Mouse (Mus musculus) olfactory bulb, adult 2 months (tissue): ENCODE data around the gene Cfap100. TPM values are rescaled to one million over a fixed set of nuclear protein-coding genes. Genes with fewer than 3 reads are reported as not detected.

Source experiments
- H3K27ac ChIP-seq: fragments of 200-500 bp; 2 replicates; pipeline ENCODE4 v1.5.1; 2012; ENCODE audit warnings: low read depth, low read length; ENCODE audit not compliant: insufficient read depth
- H3K4me1 ChIP-seq: fragments of 200-500 bp; 2 replicates; pipeline ENCODE4 v1.6.1; 2012; ENCODE audit warnings: low read length; ENCODE audit not compliant: control insufficient read depth, insufficient read depth
- H3K4me3 ChIP-seq: fragments of 200-500 bp; 2 replicates; pipeline ENCODE4 v1.5.1; 2012; ENCODE audit warnings: mild to moderate bottlenecking, low read depth, low read length, moderate library complexity; ENCODE audit not compliant: insufficient read depth
- CTCF ChIP-seq: fragments of 200-500 bp; IDR thresholded peaks from 2 replicates; pipeline ENCODE4 v1.5.1; 2012; ENCODE audit warnings: low read depth, mild to moderate bottlenecking, low read length, moderate library complexity; ENCODE audit not compliant: insufficient read depth
- POLR2A ChIP-seq: fragments of 200-500 bp; IDR thresholded peaks from 2 replicates; pipeline ENCODE4 v1.6.1; 2012; ENCODE audit warnings: mild to moderate bottlenecking, low read depth, low read length, moderate library complexity; ENCODE audit not compliant: insufficient read depth
- WGBS: fragments of 180-500 bp; shearing (Covaris S2); methylation state at CpG from one replicate; pipeline ENCODE4 v1.1.7; 2018; 5-methylcytosine and 5-hydroxymethylcytosine counted together
- polyA plus RNA-seq: library from polyadenylated mRNA; stranded (reverse); fragments of >200 nt; gene quantifications from 2 replicates; pipeline ENCODE4 v1.2.4, GENCODE M21; 2012; ENCODE audit warnings: low replicate concordance; ENCODE audit not compliant: missing spikeins, insufficient read depth, insufficient read length

Gene Cfap100
- polyA plus RNA-seq, 1 experiment, result not detected

GRCm38 (mm10) chr6:90470947-90471541 is 42.4 kb upstream of the Cfap100 start:
- peaks cover 24% of the 10 kb centered on the region for H3K4me1 ChIP-seq
- no peak for TF ChIP-seq POLR2A
- TF ChIP-seq CTCF, result no peak
- 51% methylated on average over 12 of the region's 12 CpGs for WGBS
- H3K4me3 ChIP-seq, result no peak overlapping the region
- H3K27ac ChIP-seq, result peak overlapping the region; percentile 38; the same call in 1 of the 2 replicates

DNA sequence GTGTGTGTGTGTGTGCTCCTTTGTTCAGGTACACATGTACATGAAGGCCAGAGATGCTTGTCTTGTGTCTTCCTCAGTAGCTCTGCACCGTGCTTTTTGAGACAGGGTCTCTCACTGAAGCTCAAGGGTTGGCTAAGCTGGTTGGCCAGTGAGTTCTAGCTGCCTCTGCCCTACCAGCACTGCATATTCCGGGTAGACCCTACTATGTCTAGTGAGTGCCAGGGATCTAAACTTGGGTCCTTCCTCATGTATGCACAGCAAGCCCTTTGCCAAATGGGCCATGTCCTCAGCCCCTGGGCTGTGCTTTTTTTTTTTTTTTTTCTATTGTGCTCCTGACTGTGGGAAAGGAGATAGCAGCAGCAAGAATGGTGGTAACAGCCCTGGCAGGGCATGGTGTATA is 41.7 kb upstream of the Cfap100 start:
- 94% methylated on average over 2 of the region's 2 CpGs for WGBS
- peak overlapping the region; percentile 36; the same call in 1 of the 2 replicates for H3K27ac ChIP-seq

DNA sequence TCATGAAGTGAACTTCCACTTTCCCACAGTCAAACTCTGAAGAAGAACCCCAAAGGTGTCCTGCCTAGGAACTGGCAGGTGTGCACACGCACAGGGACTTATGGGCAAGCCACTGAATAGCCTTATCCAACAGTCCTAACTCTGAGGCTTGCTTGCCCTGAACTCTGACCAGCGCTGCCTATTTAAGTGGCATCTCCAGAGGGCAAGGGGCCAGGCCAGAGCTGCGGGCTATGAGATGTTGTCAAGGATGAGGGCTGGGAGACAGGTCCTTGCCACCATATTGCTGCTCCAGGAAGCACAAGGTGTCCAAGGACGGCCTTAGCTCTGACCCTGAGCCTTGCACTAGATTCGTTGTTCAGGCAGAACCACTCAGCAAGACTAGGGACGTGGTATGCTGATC is 40.4 kb upstream of the Cfap100 start:
- 90% methylated on average over 6 of the region's 6 CpGs for WGBS
- Histone ChIP-seq H3K4me3 (no peak overlapping the region), H3K27ac (no peak overlapping the region), H3K4me1 (peaks cover 30% of the 10 kb centered on the region)
- TF ChIP-seq POLR2A (no peak), CTCF (no peak)

More for the DNA sequence above, 41.7 kb upstream of the Cfap100 start:
- Histone ChIP-seq H3K4me1 (peaks cover 26% of the 10 kb centered on the region), H3K4me3 (no peak overlapping the region)
- TF ChIP-seq CTCF (no peak), POLR2A (no peak)

DNA sequence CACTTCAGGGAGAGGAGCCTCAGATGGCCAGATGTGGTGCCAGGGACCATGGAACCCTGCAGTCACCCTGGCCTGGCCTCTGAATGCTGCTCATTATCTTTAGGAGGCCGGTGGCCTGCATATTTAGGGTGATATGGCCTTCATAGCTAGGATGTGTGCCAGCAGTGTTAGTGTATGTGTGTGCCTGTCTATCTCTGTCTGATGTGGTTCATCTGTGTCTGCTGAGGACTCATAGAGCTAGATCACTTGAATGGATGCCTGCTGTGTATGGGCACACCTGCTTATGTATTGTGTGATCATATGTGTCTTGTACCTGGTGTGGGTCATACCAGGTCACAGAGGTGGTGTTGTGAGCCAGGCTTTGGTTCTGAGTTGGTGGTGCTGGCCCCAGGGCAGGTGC is 39.6 kb upstream of the Cfap100 start:
- H3K4me1 ChIP-seq, result peaks cover 35% of the 10 kb centered on the region
- H3K4me3 ChIP-seq, result no peak overlapping the region
- H3K27ac ChIP-seq, result no peak overlapping the region
- 68% methylated on average over 1 of the region's 1 CpGs for WGBS
- TF ChIP-seq POLR2A (no peak), CTCF (no peak)

GRCm38 (mm10) chr6:90466847-90467410 is 38.3 kb upstream of the Cfap100 start:
- no peak overlapping the region for H3K4me3 ChIP-seq
- 92% methylated on average over 12 of the region's 12 CpGs for WGBS
- peaks cover 39% of the 10 kb centered on the region for H3K4me1 ChIP-seq
- no peak for TF ChIP-seq POLR2A
- no peak for TF ChIP-seq CTCF
- H3K27ac ChIP-seq, result no peak overlapping the region

DNA sequence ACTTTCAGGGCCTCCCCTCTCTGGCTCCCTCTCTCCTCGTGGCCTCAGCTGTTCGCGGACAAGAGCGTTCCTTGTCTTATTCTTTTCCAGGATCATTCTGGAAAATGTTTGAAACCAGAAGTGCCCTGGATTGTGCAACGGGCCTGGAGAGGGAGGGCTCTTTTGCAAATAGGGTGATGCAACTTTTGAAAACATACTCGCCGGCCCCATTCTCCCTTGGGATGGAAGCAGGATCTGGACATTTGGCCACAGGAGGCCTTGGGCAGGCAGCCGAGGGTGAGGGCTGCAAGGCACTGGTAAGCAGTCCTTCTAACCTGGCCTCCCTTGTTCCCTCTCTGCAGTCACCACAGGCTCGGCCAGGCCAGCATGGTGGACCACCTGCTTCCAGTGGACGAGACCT is 37.5 kb upstream of the Cfap100 start:
- peaks cover 35% of the 10 kb centered on the region for H3K4me1 ChIP-seq
- H3K4me3 ChIP-seq, result no peak overlapping the region
- no peak for TF ChIP-seq POLR2A
- no peak for TF ChIP-seq CTCF
- no peak overlapping the region for H3K27ac ChIP-seq
- WGBS, result 64% methylated on average over 10 of the region's 10 CpGs

DNA sequence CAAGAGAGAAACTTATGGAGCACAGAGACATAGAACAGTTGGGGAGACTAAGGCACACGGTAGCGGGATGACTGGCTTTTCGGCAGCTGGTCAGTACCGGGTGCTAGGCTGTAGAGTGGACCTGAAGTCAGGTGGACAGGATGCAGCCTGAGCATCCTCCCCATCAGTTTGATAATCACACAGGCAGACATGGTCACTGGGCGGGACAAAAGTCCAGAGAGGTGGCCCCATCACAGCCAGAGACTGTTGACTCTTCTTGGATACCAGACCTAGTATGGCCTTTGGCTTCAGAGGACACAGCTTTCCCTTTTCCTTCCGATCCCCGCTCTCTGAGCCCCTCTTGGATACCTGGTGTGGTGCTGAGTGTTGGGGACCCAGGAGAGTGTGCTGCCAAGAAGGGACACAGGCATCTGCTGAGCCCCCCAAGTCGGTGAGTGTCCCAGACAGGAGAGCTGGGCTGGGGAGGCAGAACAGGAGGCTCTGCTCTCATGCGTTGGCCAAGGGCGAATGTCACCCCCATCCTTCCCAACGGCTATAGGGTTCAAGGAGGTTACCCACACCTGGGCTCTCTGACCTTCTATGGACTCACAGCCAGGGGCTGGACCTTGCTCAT is 36.5 kb upstream of the Cfap100 start:
- H3K27ac ChIP-seq, result no peak overlapping the region
- H3K4me1 ChIP-seq, result peaks cover 32% of the 10 kb centered on the region
- WGBS, result 93% methylated on average over 11 of the region's 11 CpGs
- no peak for TF ChIP-seq CTCF
- no peak for TF ChIP-seq POLR2A
- H3K4me3 ChIP-seq, result no peak overlapping the region

DNA sequence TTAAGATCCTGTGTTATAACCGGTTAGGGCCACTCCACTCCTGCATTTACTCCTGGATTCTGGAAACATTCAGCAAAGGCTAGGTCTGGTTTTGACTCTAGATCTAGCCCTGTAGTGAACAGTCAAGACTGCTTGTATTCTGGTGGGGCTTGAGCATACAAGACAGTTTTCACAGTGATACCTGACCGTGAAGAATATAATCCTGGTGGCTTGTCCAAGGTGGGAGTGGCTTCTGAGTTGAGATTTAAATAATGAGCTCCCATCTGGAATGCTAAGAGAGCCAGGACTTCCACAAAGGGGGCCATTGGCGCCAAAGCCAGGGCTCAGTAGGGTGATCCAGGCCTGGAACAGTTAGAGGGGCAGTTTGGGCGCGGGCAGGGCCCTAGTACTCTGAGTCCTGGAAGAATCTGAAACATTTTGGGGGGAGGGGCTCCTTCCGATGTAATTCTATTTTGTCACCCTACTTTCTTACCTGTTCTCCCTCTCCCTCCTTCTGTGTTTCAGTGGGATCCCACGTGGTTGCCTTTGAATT is 35.4 kb upstream of the Cfap100 start:
- TF ChIP-seq POLR2A (no peak), CTCF (no peak)
- 48% methylated on average over 7 of the region's 7 CpGs for WGBS
- Histone ChIP-seq H3K4me1 (peaks cover 29% of the 10 kb centered on the region), H3K4me3 (peak overlapping the region; percentile 68), H3K27ac (peak overlapping the region; percentile 48)

- H3K4me1 ChIP-seq, result peaks cover 28% of the 10 kb centered on the region
- TF ChIP-seq POLR2A (no peak), CTCF (no peak)
- peak overlapping the region; percentile 68 for H3K4me3 ChIP-seq
- H3K27ac ChIP-seq, result peak overlapping the region; percentile 53
- 1% methylated on average over 31 of the region's 31 CpGs for WGBS
These were observed 34.7 kb upstream of the Cfap100 start for GRCm38 (mm10) chr6:90463228-90463862.
